Mouse (Mus musculus): ENCODE measurements at regions not wholly inside any gene's neighbourhood (a gene's known extent, or its start where the extent isn't known, plus 50 kb on each side); places are given as distances from the start of the nearest gene placed in this dataset.

GRCm38 (mm10) chr12:106585626-106586025 is 575.6 kb downstream of the Vrk1 start:
- Histone ChIP-seq H3K27me3 (ENCODE audit: control insufficient read depth, insufficient read depth, low read length) (no peaks in the 10 kb centered on the region), H3K36me3 (ENCODE audit: control insufficient read depth, insufficient read depth, low read length) (no peaks in the 10 kb centered on the region)

DNA sequence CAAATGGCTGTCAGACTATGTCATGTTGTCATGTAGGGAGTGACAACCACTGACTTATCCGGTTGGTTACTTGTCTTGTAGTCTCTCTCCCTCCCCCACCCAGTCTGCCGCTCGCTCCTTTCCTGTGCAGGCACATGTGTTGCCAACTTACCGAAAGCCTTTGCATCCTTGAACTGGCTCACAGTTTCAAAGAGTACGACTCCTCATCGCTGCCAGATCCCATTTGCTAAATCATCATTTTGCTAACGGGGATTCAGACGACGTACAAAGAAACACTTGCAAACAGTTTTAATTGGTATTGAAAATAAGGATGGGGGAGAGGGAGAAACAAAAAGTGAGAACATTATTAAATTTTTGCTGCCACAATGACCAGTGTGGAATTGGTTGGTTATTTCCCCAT is 582.7 kb downstream of the Vrk1 start:
- Histone ChIP-seq H3K27ac (ENCODE audit: control insufficient read depth, insufficient read depth, low read depth, low read length) (no peak overlapping the region), H3K27me3 (ENCODE audit: control insufficient read depth, insufficient read depth, low read length) (no peaks in the 10 kb centered on the region), H3K4me3 (ENCODE audit: control insufficient read depth, low read depth, low read length) (no peak overlapping the region), H3K4me1 (ENCODE audit: control insufficient read depth, insufficient read depth, low read length) (no peaks in the 10 kb centered on the region), H3K36me3 (ENCODE audit: control insufficient read depth, insufficient read depth, low read length) (no peaks in the 10 kb centered on the region)
- TF ChIP-seq CTCF (IDR thresholded peaks at IDR 0.05; ENCODE audit: control insufficient read depth, insufficient read depth, insufficient replicate concordance, low read depth, low read length), result no peak
- no peak for TF ChIP-seq POLR2A (IDR thresholded peaks at IDR 0.05; ENCODE audit: control insufficient read depth, low read depth, low read length)

More at GRCm38 (mm10) chr12:106585626-106586025, 575.6 kb downstream of the Vrk1 start:
- Histone ChIP-seq H3K4me1 (ENCODE audit: control insufficient read depth, insufficient read depth, low read length) (no peaks in the 10 kb centered on the region), H3K4me3 (ENCODE audit: control insufficient read depth, low read depth, low read length) (no peak overlapping the region), H3K27ac (ENCODE audit: control insufficient read depth, insufficient read depth, low read depth, low read length) (no peak overlapping the region)
- TF ChIP-seq POLR2A (IDR thresholded peaks at IDR 0.05; ENCODE audit: control insufficient read depth, low read depth, low read length) (no peak), CTCF (IDR thresholded peaks at IDR 0.05; ENCODE audit: control insufficient read depth, insufficient read depth, insufficient replicate concordance, low read depth, low read length) (no peak)

- Histone ChIP-seq H3K27ac (ENCODE audit: control insufficient read depth, insufficient read depth, low read depth, low read length) (no peak overlapping the region), H3K36me3 (ENCODE audit: control insufficient read depth, insufficient read depth, low read length) (no peaks in the 10 kb centered on the region), H3K4me1 (ENCODE audit: control insufficient read depth, insufficient read depth, low read length) (no peaks in the 10 kb centered on the region), H3K27me3 (ENCODE audit: control insufficient read depth, insufficient read depth, low read length) (no peaks in the 10 kb centered on the region), H3K4me3 (ENCODE audit: control insufficient read depth, low read depth, low read length) (no peak overlapping the region)
- TF ChIP-seq POLR2A (IDR thresholded peaks at IDR 0.05; ENCODE audit: control insufficient read depth, low read depth, low read length), result no peak
- TF ChIP-seq CTCF (IDR thresholded peaks at IDR 0.05; ENCODE audit: control insufficient read depth, insufficient read depth, insufficient replicate concordance, low read depth, low read length), result no peak
These were observed 587.6 kb downstream of the Vrk1 start for GRCm38 (mm10) chr12:106597636-106598035.

GRCm38 (mm10) chr12:106607240-106607639 is 597.2 kb downstream of the Vrk1 start:
- TF ChIP-seq POLR2A (IDR thresholded peaks at IDR 0.05; ENCODE audit: control insufficient read depth, low read depth, low read length) (no peak), CTCF (IDR thresholded peaks at IDR 0.05; ENCODE audit: control insufficient read depth, insufficient read depth, insufficient replicate concordance, low read depth, low read length) (no peak)
- Histone ChIP-seq H3K4me3 (ENCODE audit: control insufficient read depth, low read depth, low read length) (no peak overlapping the region), H3K4me1 (ENCODE audit: control insufficient read depth, insufficient read depth, low read length) (peaks cover 4% of the 10 kb centered on the region), H3K27ac (ENCODE audit: control insufficient read depth, insufficient read depth, low read depth, low read length) (no peak overlapping the region), H3K36me3 (ENCODE audit: control insufficient read depth, insufficient read depth, low read length) (no peaks in the 10 kb centered on the region), H3K27me3 (ENCODE audit: control insufficient read depth, insufficient read depth, low read length) (no peaks in the 10 kb centered on the region)

- Histone ChIP-seq H3K27me3 (ENCODE audit: control insufficient read depth, insufficient read depth, low read length) (no peaks in the 10 kb centered on the region), H3K36me3 (ENCODE audit: control insufficient read depth, insufficient read depth, low read length) (no peaks in the 10 kb centered on the region), H3K27ac (ENCODE audit: control insufficient read depth, insufficient read depth, low read depth, low read length) (no peak overlapping the region), H3K4me3 (ENCODE audit: control insufficient read depth, low read depth, low read length) (no peak overlapping the region), H3K4me1 (ENCODE audit: control insufficient read depth, insufficient read depth, low read length) (peaks cover 4% of the 10 kb centered on the region)
- TF ChIP-seq CTCF (IDR thresholded peaks at IDR 0.05; ENCODE audit: control insufficient read depth, insufficient read depth, insufficient replicate concordance, low read depth, low read length), result no peak
- no peak for TF ChIP-seq POLR2A (IDR thresholded peaks at IDR 0.05; ENCODE audit: control insufficient read depth, low read depth, low read length)
These were observed 597.8 kb downstream of the Vrk1 start for GRCm38 (mm10) chr12:106607655-106608337.

DNA sequence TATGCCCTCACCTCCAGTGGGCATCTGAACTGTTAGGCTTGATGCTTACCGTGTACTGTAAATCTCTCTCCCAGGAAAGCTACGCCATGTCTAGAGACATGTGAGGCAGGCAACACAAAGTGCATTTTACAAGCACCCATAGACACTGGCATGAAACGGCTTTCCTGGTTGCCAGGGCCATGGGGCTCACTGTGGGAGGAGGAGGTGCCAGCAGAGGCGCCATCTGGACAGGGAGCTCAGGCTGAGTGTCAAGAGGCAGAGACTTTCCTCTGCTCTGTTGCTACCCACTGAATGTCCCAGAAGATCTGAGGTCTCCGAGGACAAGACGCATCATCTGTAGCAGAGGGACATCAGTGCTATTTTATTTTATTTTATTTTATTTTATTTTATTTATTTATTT is 608.7 kb downstream of the Vrk1 start:
- no peak overlapping the region for H3K4me3 ChIP-seq (ENCODE audit: control insufficient read depth, low read depth, low read length)
- no peak overlapping the region for H3K27ac ChIP-seq (ENCODE audit: control insufficient read depth, insufficient read depth, low read depth, low read length)
- no peaks in the 10 kb centered on the region for H3K27me3 ChIP-seq (ENCODE audit: control insufficient read depth, insufficient read depth, low read length)
- no peaks in the 10 kb centered on the region for H3K4me1 ChIP-seq (ENCODE audit: control insufficient read depth, insufficient read depth, low read length)
- TF ChIP-seq POLR2A (IDR thresholded peaks at IDR 0.05; ENCODE audit: control insufficient read depth, low read depth, low read length), result no peak
- no peaks in the 10 kb centered on the region for H3K36me3 ChIP-seq (ENCODE audit: control insufficient read depth, insufficient read depth, low read length)

- TF ChIP-seq POLR2A (IDR thresholded peaks at IDR 0.05; ENCODE audit: control insufficient read depth, low read depth, low read length), result no peak
- TF ChIP-seq CTCF (IDR thresholded peaks at IDR 0.05; ENCODE audit: control insufficient read depth, insufficient read depth, insufficient replicate concordance, low read depth, low read length), result no peak
- H3K27me3 ChIP-seq (ENCODE audit: control insufficient read depth, insufficient read depth, low read length), result no peaks in the 10 kb centered on the region
- no peaks in the 10 kb centered on the region for H3K36me3 ChIP-seq (ENCODE audit: control insufficient read depth, insufficient read depth, low read length)
- no peaks in the 10 kb centered on the region for H3K4me1 ChIP-seq (ENCODE audit: control insufficient read depth, insufficient read depth, low read length)
- no peak overlapping the region for H3K27ac ChIP-seq (ENCODE audit: control insufficient read depth, insufficient read depth, low read depth, low read length)
- no peak overlapping the region for H3K4me3 ChIP-seq (ENCODE audit: control insufficient read depth, low read depth, low read length)
These were observed 616.8 kb downstream of the Vrk1 start for GRCm38 (mm10) chr12:106626786-106627185.

- H3K4me3 ChIP-seq (ENCODE audit: control insufficient read depth, low read depth, low read length), result no peak overlapping the region
These were observed 622.5 kb downstream of the Vrk1 start for GRCm38 (mm10) chr12:106632566-106632965.

More at GRCm38 (mm10) chr12:106632566-106632965, 622.5 kb downstream of the Vrk1 start:
- H3K27ac ChIP-seq (ENCODE audit: control insufficient read depth, insufficient read depth, low read depth, low read length), result no peak overlapping the region
- H3K36me3 ChIP-seq (ENCODE audit: control insufficient read depth, insufficient read depth, low read length), result no peaks in the 10 kb centered on the region
- H3K27me3 ChIP-seq (ENCODE audit: control insufficient read depth, insufficient read depth, low read length), result no peaks in the 10 kb centered on the region
- no peaks in the 10 kb centered on the region for H3K4me1 ChIP-seq (ENCODE audit: control insufficient read depth, insufficient read depth, low read length)
- TF ChIP-seq POLR2A (IDR thresholded peaks at IDR 0.05; ENCODE audit: control insufficient read depth, low read depth, low read length), result no peak
- TF ChIP-seq CTCF (IDR thresholded peaks at IDR 0.05; ENCODE audit: control insufficient read depth, insufficient read depth, insufficient replicate concordance, low read depth, low read length), result no peak

Measured in testis, adult 2 months (tissue).